Mouse (Mus musculus): ENCODE results near the gene Gm19935. TPM values are rescaled to one million over a fixed set of nuclear protein-coding genes. Genes with fewer than 3 reads are reported as not detected.

The Gm19935 gene
- total and polyA plus RNA-seq, 2 experiments from 2014 or later: 0.12 TPM; not detected in 1

- no peaks in the 10 kb centered on the region for H3K27me3 ChIP-seq (ENCODE audit: control insufficient read depth, insufficient read depth, low read length)
- H3K27ac ChIP-seq (ENCODE audit: low read depth): no peak overlapping the region
- ATAC-seq (ENCODE audit: insufficient read depth, low read depth) (no peak), DNase-seq (ENCODE audit: low spot score) (no peak)
- H3K9me3 ChIP-seq (replicated peaks; ENCODE audit: control insufficient read depth, low read length): no peaks in the 10 kb centered on the region
- no peak for TF ChIP-seq CTCF (IDR thresholded peaks at IDR 0.05; ENCODE audit: low read depth)
- TF ChIP-seq EP300 (IDR thresholded peaks at IDR 0.05; ENCODE audit: low read depth): no peak
- H3K4me2 ChIP-seq (ENCODE audit: low read depth, low read length): no peak overlapping the region
- H3K4me3 ChIP-seq (ENCODE audit: low read depth, low read length): no peak overlapping the region
- H3K9ac ChIP-seq (replicated peaks; ENCODE audit: low read depth, low read length): no peak overlapping the region
- WGBS: 81% methylated on average over 9 of the region's 9 CpGs
- H3K4me1 ChIP-seq (ENCODE audit: control insufficient read depth, insufficient read depth): no peaks in the 10 kb centered on the region
- H3K36me3 ChIP-seq (replicated peaks; ENCODE audit: control insufficient read depth, insufficient read depth, low read length): no peaks in the 10 kb centered on the region
Observed at GRCm38 (mm10) chr8:90819561-90820320, 2.5 kb upstream of the Gm19935 start.

GRCm38 (mm10) chr8:90816061-90816882, 921 bp downstream of the Gm19935 start:
- 72% methylated on average over 23 of the region's 23 CpGs for WGBS
- Histone ChIP-seq H3K4me3 (ENCODE audit: low read depth, low read length) (no peak overlapping the region), H3K9me3 (replicated peaks; ENCODE audit: control insufficient read depth, low read length) (no peaks in the 10 kb centered on the region), H3K27ac (ENCODE audit: low read depth) (no peak overlapping the region), H3K9ac (replicated peaks; ENCODE audit: low read depth, low read length) (no peak overlapping the region), H3K4me2 (ENCODE audit: low read depth, low read length) (no peak overlapping the region), H3K36me3 (replicated peaks; ENCODE audit: control insufficient read depth, insufficient read depth, low read length) (no peaks in the 10 kb centered on the region), H3K4me1 (ENCODE audit: control insufficient read depth, insufficient read depth) (no peaks in the 10 kb centered on the region), H3K27me3 (ENCODE audit: control insufficient read depth, insufficient read depth, low read length) (no peaks in the 10 kb centered on the region)
- TF ChIP-seq CTCF (IDR thresholded peaks at IDR 0.05; ENCODE audit: low read depth): no peak
- no peak for TF ChIP-seq EP300 (IDR thresholded peaks at IDR 0.05; ENCODE audit: low read depth)
- ATAC-seq (ENCODE audit: insufficient read depth, low read depth): no peak
- DNase-seq (ENCODE audit: low spot score): no peak

- Histone ChIP-seq H3K27ac (ENCODE audit: low read depth) (no peak overlapping the region), H3K27me3 (ENCODE audit: control insufficient read depth, insufficient read depth, low read length) (no peaks in the 10 kb centered on the region), H3K4me2 (ENCODE audit: low read depth, low read length) (no peak overlapping the region), H3K4me3 (ENCODE audit: low read depth, low read length) (no peak overlapping the region), H3K4me1 (ENCODE audit: control insufficient read depth, insufficient read depth) (no peaks in the 10 kb centered on the region), H3K9ac (replicated peaks; ENCODE audit: low read depth, low read length) (no peak overlapping the region), H3K36me3 (replicated peaks; ENCODE audit: control insufficient read depth, insufficient read depth, low read length) (no peaks in the 10 kb centered on the region), H3K9me3 (replicated peaks; ENCODE audit: control insufficient read depth, low read length) (no peaks in the 10 kb centered on the region)
- no peak for DNase-seq (ENCODE audit: low spot score)
- no peak for ATAC-seq (ENCODE audit: insufficient read depth, low read depth)
- WGBS: 73% methylated on average over 10 of the region's 10 CpGs
- no peak for TF ChIP-seq EP300 (IDR thresholded peaks at IDR 0.05; ENCODE audit: low read depth)
- TF ChIP-seq CTCF (IDR thresholded peaks at IDR 0.05; ENCODE audit: low read depth): no peak
Observed at GRCm38 (mm10) chr8:90813602-90814320, 3.4 kb downstream of the Gm19935 start.

DNA sequence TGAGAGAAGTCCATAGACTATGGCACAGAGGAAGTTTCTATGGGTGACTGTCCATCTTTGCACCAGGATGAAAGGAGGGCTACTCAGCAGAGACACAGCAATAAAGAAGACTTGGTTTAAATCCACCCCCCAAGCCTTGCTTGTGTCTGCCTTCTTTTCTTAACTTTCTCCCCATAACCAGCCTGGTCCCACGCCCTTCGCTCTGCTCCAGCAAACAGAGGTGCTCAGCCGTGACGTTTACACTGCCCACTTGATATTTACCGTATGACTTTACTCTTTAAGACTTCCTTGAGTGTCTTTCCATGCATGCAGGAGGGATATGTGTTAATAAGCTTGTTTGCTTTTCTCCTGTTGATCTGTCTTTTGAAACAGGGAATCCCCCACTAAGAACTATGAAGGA, 17.7 kb downstream of the Gm19935 start:
- 0 out of 2 replicates have a peak, but pooled peaks cover 5% of the 10 kb centered on the region for H3K4me1 ChIP-seq (ENCODE audit: control insufficient read depth, insufficient read depth)
- H3K4me3 ChIP-seq (ENCODE audit: low read depth, low read length): no peak overlapping the region
- H3K4me2 ChIP-seq (ENCODE audit: low read depth, low read length): no peak overlapping the region
- no peak overlapping the region for H3K27ac ChIP-seq (ENCODE audit: low read depth)
- DNase-seq (ENCODE audit: low spot score) (no peak), ATAC-seq (ENCODE audit: insufficient read depth, low read depth) (no peak)
- no peak for TF ChIP-seq CTCF (IDR thresholded peaks at IDR 0.05; ENCODE audit: low read depth)
- no peak for TF ChIP-seq EP300 (IDR thresholded peaks at IDR 0.05; ENCODE audit: low read depth)
- H3K9me3 ChIP-seq (replicated peaks; ENCODE audit: control insufficient read depth, low read length): peaks cover 12% of the 10 kb centered on the region; the same call in 1 of the 2 replicates
- H3K9ac ChIP-seq (replicated peaks; ENCODE audit: low read depth, low read length): no peak overlapping the region
- no peaks in the 10 kb centered on the region for H3K36me3 ChIP-seq (replicated peaks; ENCODE audit: control insufficient read depth, insufficient read depth, low read length)
- WGBS: 82% methylated on average over 5 of the region's 5 CpGs
- H3K27me3 ChIP-seq (ENCODE audit: control insufficient read depth, insufficient read depth, low read length): no peaks in the 10 kb centered on the region

Data from heart, postnatal 0 days (tissue).